Mouse (Mus musculus): Measurements from ENCODE around the gene Capns2.
A peak's percentile ranks its signal among the peaks of the same experiment; 100 is the strongest.
"Not testable (repeated sequence)": the region's sequence is repeated elsewhere in the genome, so short reads cannot be mapped to it uniquely, and the experiment has no call there.

Capns2 gene

DNA sequence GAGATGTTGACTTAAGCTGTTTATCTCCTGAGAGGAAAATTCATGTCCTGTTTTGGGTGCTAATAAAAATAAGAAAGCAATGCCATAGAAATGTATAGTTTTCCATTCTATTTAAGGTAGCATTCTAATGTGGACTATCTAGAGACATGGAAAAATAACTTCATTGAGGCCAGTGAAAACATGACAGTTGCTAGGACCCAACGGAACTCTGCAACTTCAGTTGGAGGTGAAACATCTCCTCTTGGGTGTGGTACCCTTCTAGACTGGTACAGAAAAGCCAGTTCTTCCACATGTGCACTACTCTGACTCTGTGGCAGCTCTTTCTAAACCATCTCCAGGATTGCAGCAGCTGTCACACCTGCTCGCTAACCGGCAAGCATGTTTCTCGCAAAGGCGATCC lies at the start of gene Capns2:
Gene Capns2, plus strand, starts transcription at position 301 of the 400 bp plus-strand sequence.
- no peak for DNase-seq (ENCODE audit: extremely low spot score, low read depth, low spot score)

DNA sequence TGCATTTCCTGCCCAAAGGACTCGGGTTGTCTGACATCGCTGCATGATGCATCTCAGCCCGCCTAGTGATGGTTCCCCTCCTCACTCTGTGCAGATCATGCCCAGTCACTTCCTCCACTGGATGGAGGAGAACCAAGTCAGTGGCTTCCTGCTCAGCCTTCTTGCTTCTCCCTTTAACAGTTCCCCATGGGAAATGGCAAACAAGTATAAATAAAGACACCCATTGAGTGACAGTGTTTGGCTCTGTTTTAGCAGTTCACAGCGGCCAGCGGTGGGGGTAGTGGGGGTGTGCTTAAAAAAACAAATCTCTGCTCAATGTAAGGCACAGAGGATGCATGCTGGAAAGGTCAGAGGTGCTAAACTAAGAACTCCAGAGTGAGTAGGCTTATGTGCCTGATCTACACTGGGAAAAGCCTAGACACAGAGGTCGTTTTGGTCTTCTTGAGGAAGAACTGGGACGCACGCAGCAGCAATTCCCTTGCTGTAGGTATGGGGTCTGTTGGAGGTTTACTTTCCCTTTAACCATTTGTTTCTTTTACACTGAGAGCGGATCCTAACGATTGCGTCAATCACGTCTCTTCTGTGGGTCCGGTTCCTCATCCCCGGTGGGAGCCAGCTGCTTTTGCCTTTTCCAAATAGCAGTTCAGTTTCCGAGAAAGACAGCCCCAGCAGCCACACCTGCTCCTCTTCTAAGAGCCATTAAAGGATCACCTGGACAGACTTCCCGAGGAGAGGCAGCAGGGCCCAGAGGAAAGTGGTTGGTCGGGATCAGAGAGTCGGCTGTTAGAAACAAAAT lies 47.8 kb upstream of the Capns2 start:
- DNase-seq (ENCODE audit: extremely low spot score, low read depth, low spot score): no peak

DNA sequence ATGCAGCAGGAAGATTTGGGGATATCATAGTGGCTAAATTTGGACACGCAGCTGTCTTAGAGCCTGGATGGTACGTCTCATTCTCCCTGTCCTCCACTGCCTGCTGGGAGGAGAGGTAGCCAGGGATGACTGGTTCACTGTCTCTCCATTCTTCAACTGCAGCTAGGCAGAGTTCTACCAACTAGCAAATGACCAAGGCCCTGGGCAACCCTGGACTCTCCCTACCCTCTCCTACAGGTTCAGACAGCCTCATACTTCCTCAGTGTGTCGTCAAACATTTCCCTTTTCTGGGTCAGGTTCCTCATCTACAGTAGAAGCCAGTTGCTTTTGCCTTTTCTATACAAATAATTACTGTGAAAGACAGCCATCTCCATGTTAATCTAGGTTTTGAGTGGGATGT lies 46.5 kb upstream of the Capns2 start:
- no peak for DNase-seq (ENCODE audit: extremely low spot score, low read depth, low spot score)

DNA sequence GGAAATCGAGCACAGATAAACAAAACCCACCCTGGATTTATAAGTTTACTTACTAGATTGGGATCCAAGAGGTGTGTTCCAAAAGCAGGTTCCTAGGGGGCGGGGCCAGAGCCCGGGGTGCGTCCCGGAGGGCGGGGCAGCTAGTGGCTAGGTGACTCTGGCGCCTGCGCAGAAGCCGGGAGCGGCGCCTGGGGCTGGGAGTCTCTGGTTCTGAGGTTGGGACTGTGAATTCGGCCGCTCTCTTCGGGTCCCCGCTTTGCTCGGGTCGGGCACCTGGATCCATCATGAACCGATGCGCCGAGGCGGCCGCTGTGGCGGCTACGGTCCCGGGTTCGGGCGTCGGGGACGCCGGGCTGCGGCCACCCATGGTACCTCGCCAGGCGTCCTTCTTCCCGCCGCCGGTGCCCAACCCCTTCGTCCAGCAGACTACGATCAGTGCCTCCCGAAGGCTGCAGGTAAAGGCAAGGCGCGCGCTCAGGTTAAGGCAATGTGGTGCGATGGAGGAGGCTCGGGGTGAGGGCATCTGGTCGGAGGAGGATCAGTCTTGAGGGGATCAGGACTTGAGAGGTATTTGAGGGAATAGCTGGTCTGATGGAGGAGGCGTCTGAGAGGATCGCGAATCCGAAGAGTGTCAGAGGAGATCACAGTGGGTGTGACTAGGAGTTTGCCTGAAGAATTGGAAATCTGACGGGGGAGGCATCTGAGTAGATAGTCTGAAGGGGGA lies 45.9 kb upstream of the Capns2 start, which contains the start of gene Lpcat2:
Gene Lpcat2, plus strand, starts transcription at position 169 of the 724 bp plus-strand sequence.
- DNase-seq (ENCODE audit: extremely low spot score, low read depth, low spot score): no peak

DNA sequence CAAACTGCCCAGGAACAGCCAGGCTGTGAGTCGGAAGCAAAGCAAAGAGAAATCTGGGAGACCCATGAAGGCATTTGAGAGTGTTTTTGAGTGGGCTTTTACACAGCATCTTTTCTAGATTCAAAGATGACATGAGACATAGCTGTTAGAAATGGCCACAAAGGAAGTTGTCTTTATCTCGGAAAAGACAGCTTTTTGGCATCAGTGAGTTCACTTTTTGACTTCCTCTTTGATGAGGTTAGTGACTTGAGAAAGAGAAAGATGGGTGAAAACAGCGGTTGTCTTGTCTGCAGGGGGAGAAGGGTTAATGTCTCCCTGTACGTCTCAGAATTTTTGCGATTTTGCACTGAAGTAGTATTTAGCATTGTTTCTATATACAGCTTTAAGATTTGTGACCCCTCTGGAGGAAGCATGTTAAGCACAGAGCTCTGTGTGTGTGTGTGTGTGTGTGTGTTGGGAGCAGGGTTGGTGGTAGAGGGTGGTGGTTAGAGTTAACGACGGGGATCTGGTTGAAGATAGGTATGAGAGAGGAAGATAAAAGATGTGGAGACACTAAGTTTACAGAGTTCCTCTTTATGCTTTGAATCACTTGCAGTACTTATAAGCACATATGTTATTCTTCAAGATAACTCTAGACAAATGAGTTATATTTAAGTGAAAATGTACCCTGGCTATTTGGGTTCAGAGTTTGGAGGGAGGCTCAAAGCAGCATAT lies 44.8 kb upstream of the Capns2 start:
- no peak for DNase-seq (ENCODE audit: extremely low spot score, low read depth, low spot score)

DNA sequence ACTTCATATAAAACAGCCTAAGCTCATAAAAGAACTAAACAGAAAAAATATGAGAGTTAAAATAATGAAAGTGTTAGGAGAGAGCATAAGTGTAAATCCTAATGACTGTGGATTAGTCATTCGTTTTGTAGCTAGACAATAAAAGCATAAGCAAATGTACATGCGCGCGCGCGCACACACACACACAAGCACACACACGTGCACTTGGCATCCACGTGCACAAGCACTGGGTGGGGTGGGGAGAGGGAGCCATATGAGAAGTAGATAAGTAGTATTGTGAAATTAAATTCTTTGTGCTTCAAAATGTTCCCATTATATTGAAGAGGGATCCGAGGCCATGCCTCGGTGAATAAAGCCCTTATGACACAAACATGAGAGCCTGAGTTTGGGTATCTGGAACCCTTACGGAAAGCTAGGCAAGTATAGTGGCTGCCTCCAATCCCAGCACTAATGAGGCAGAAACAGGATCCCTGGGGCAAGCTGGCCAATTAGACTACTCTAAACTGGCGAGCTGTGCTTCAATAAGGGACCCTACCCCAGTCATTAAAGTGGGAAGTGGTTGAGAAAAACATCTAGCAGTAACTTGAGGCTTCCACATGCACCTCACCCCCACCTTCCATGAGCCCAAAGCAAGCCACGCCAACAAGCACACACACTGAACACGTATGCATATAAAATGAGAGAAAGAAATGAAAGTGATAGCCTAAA lies 42.6 kb upstream of the Capns2 start:
- DNase-seq (ENCODE audit: extremely low spot score, low read depth, low spot score): no peak

DNA sequence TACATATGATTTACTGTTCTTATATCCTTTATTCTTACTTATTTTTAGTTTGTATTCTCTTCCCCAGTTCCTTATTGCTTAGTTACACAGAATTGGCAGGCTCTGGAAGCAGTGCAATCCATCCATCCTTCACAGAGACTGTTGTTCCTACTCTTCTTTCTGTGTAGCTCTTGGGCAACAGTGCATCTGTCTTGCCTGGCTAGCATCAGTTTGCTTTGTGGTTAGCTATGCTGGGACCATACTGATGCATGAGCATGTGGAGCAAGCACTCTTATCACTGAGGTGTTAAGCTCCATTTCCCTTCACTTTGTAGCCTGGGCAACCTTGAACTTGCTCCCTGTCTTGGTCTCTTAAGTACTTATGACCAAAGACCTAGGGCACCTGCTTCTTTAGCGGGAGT lies 39.2 kb upstream of the Capns2 start:
- no peak for DNase-seq (ENCODE audit: extremely low spot score, low read depth, low spot score)

DNA sequence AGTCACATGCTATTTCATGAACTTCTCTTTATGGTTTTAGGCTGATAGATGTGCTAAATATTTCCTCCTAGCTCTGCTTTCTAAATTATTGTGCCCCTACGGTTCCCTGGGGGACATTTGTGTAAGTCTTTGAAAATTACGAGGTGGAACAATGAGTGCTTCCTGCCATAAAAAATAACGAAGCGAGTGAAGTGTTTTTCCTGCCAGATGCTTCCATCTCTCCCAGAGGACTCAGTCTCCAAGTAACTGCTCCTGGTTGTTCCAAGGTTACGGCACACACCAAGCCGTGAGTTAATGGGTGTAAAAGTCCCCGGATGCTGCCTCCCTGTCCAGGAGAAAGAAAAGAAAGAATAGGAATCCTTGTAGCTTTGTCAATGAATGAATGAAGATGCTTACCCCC lies 30.9 kb upstream of the Capns2 start:
- DNase-seq (ENCODE audit: extremely low spot score, low read depth, low spot score): peak; percentile 39

DNA sequence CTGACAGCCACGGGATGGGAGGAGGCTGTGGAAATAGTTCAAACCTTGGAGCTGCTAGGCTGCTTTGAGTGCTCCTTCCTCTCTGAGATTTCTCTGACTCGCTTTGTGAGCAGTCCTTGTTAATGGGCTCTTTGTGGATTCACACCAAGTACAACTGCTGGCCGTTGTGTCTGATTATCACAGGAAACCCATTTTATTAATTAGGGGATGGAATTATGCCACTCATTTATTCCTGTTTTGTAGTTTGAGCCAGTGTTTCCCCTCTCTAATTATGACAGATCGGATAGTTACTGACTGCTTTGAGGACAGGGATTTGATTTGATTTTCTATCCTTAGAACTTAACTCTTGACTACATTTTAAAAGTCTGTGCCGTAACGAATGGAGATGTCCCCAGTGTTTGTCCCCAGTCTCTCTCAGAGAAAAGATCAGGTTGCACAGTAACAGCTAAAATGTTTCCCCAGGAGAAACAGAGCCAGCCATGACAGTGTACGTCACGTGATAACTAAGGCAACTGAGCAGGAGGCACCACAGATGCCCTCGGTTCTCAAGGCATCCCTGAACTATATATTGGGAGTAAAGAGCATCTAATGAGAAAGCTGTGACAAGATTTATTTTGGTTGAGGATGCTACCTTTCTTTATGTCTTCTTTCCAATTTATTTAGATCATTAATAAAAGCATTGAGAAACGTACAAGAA lies 29.0 kb upstream of the Capns2 start:
- DNase-seq (ENCODE audit: extremely low spot score, low read depth, low spot score): no peak

DNA sequence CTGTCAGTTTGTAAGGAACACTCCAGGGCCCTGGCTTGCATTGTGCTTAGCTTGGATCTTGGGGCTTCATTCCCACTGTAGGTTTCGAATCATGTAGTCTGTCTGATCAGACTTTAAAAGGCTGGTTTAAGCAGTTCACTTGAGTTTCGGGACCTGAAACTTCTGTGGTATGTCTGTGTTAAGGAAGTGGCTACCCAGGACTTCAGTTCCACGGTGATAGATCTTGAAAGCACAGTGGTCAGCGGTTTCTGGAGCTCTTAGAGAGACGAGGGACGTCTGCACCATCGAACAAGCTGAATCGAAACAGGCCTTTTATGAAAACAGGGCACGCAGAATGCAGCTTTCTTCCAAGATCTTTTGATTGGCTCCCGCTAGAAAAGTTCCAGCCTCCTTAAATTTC lies 25.4 kb upstream of the Capns2 start:
- DNase-seq (ENCODE audit: extremely low spot score, low read depth, low spot score): no peak

DNA sequence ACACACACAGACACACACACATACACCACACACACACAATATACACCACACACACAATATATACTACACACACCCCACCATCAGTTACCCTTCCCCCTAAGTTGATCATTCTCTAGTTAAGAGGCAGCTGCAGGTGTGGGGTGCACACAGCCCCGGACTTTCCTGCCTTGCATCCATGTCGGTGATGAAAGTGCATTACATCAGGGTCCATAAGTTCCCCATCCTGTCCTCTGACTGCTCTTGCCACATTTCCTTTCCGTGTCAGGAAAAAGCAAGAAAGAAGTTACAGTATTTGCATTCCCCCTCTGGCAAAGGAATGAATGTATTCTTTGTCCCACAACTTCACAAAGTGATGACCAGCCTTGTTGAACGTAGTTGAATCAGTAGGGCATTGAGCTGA lies 20.0 kb upstream of the Capns2 start:
- DNase-seq (ENCODE audit: extremely low spot score, low read depth, low spot score): no peak

DNA sequence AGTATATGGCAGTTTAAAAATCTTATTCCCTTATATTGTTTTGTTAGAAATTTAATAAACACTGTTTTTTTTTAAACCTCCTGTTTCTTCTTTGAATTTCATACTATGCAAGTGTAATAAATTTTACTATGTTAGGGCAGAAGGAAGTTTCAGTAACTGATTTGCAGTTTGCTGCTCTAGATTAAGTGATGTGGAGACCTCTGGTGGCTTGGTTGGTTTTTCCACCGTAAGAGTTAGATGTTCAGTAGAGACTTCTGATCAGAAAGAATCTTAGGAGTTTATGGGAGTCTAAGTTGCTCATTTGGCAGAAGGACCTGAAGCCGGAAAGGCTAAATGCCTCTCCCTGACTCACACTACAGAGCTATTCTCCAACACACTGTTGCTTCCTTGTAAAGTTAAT lies 17.4 kb upstream of the Capns2 start:
- no peak for DNase-seq (ENCODE audit: extremely low spot score, low read depth, low spot score)

DNA sequence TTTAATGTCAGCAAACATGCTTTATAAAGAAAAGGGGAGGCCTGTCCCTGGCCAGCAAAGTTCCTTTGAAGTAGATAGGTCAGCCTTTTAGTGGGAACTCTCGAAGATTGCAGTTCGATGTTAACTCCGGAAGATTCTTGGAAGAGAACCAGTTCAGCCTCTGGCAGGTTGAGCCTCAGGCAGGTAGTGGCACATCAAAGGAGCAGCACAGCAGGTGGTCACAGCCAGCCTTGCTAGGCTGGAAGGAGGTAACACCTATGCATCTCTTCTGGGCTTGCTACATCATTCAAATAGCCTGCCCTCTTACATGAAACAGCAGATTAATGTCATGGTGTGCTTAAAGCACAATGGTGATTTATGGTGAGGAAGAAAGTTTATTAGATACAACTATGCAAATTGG lies 9.0 kb upstream of the Capns2 start:
- DNase-seq (ENCODE audit: extremely low spot score, low read depth, low spot score): not testable (repeated sequence)

DNA sequence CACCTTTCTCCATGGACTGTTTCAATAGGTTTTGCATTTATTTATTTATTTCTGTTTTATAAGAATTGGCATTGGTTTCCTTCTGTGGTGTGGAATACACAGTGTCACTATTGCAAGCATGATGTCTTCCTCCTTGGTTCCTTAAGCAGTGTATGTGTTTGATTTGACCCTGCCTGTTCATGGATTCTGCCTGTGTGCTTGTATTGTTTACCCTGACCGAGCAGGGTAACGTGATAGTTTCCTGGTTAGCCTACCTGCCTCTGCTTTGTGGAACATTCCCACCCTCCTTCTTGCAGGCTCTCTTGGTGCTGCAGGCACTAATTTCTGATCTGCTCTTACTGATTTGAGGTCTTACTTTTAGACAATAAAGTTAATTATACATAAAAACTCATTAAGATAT lies 7.3 kb upstream of the Capns2 start:
- no peak for DNase-seq (ENCODE audit: extremely low spot score, low read depth, low spot score)

DNA sequence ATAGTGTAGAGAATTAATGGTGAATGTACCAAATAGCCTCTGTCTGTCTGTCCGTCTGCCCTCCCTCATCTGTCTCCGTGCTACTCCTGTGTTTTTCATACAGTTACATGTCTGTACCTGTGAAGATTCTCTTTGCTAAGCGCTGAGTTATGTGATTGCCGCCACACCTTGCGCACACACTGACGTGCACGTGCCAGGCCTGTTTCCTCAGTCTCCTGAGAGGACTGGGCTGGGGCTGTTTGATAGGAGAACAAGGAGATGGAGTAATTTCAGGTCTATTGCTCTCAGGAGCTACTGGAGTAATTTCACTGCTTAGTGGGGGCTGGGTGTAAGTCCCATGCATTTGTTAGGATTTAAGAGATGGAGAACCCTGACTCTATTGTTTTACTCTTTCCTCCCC lies 6.2 kb upstream of the Capns2 start:
- no peak for DNase-seq (ENCODE audit: extremely low spot score, low read depth, low spot score)

DNA sequence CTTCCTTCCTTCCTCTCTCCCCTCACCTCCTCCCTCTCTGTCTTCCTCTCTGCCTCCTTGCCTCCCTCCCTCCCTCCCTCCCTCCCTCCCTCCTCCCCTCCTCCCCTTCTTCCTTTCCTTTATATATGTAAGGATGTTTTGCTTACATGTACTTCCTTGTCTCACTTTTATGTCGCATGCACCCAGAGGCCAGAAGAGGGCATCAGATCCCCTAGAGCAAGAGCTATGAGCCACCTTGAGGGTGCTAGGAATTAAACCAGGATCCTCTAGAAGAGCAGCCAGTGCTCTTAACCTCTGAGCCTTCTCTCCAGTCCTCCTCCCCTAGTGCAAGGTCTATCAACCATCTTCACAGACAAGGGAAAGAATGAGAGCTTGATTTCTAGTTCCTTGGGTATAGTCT lies 5.2 kb upstream of the Capns2 start:
- no peak for DNase-seq (ENCODE audit: extremely low spot score, low read depth, low spot score)

DNA sequence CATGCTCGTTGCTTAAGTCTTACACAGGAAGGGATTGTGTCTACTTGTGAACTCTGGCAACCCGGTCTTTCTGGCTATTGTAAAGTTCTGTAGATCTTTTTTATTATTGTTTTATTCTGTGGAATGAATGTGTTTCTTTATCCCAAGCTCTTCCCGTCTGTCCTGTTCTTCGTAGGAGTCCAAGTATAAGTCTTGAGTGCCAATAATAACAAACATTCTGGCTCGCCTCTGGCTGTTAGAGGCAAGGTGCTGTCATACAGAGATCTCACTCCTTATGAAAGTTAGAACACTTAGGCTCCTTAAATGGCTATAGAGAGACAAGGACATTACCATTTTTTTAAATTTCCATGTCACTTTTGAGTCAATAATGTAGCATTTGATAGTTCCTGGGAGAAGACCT lies 4.6 kb upstream of the Capns2 start:
- no peak for DNase-seq (ENCODE audit: extremely low spot score, low read depth, low spot score)

DNA sequence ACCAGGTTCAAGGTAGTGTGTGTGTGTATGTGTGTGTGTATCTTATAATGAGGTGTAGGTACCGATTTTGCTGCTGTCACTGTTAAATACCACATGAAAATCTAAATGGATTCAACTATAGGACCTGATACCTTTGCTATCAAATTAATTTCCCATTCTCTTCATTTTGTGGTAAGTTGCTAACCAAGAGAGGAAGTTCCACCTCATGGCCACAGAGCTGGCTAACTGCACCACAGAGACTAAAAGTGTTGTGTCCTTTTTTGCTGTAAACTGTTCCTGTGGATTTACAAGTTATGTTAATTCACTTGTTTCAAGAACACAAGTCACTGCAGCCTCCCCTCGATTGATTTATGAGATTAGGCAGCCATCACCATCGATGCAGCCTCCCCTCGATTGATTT lies 3.4 kb upstream of the Capns2 start:
- no peak for DNase-seq (ENCODE audit: extremely low spot score, low read depth, low spot score)

DNA sequence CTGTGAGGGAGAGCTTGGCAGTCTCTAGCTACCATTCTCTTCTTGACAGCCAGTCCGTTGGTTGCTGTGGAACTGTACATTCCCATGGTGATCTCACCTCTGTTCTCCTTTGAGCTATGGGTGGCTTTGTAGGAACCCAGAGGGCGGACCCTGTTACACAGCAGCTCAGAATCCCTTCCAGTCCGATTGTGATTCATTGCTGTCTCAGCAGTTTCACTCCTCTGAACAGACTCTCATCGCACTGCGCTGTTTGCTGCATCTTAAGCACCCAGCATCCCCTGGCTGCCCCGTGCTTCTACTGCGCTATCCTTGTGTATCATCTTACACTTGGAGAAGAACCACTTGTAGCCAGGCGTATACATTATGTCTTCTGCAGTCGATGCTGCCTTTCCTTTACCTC lies 1.6 kb upstream of the Capns2 start:
- no peak for DNase-seq (ENCODE audit: extremely low spot score, low read depth, low spot score)

DNA sequence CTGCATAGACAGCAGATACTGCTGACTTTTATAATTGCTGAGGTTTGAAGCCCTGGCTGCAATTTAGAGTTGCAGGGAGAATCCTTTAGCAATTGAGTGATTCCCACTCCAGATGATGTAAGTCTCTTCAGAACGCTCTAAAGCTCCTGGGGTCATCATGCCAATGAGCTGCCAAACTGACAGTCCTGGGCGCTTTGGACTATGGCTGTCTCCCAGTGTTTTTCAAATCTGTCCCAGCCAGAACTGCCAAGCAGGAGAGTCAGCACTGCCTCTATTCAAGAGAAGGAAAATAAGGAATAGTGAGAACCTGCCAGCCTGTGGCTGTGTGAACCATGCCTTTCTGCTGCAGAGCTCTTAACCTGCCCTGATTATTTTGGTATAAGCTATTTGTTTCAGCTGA lies 1.8 kb downstream of the Capns2 start:
- no peak for DNase-seq (ENCODE audit: extremely low spot score, low read depth, low spot score)
